Mouse (Mus musculus): ENCODE measurements at regions not wholly inside any gene's neighbourhood (a gene's known extent, or its start where the extent isn't known, plus 50 kb on each side); places are given as distances from the start of the nearest gene placed in this dataset.

DNA sequence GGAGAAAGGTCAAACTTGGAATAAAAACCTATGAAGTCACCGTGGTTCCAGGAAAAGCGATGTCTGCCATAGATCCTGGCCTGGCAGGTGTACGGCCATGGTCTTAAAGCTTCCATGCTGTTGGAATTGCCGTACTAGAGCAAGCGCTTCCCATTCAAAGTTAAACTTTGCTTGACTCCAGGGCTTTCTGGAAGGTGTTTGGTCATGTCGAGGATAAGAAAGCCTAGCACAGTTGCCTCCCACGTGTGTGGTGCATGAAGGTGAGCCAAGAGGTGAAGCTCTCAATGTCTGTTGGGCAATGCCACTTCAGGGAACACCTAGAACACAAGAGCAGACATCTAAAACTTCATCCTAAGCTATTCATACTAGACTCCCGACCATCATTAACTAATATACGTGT lies 174.3 kb upstream of the Fam19a5 start:
- no peak for DNase-seq (ENCODE audit: low spot score)
- Histone ChIP-seq H3K4me2 (ENCODE audit: low read length) (no peak overlapping the region), H3K9me3 (ENCODE audit: control insufficient read depth, low read length) (0 out of 2 replicates have a peak, but pooled peaks cover 3% of the 10 kb centered on the region), H3K36me3 (ENCODE audit: control insufficient read depth, insufficient read depth, low read length) (no peaks in the 10 kb centered on the region), H3K9ac (ENCODE audit: low read length) (no peak overlapping the region), H3K27ac (ENCODE audit: low read depth) (no peak overlapping the region), H3K4me3 (ENCODE audit: low read depth, low read length) (no peak overlapping the region), H3K4me1 (replicated peaks; ENCODE audit: control insufficient read depth, insufficient read depth, low read length) (no peaks in the 10 kb centered on the region), H3K27me3 (replicated peaks; ENCODE audit: control insufficient read depth, insufficient read depth, low read length) (no peaks in the 10 kb centered on the region)
- WGBS, result 87% methylated on average over 9 of the region's 9 CpGs
- ATAC-seq (replicated peaks; ENCODE audit: low FRiP score, low TSS enrichment, low read depth), result no peak

DNA sequence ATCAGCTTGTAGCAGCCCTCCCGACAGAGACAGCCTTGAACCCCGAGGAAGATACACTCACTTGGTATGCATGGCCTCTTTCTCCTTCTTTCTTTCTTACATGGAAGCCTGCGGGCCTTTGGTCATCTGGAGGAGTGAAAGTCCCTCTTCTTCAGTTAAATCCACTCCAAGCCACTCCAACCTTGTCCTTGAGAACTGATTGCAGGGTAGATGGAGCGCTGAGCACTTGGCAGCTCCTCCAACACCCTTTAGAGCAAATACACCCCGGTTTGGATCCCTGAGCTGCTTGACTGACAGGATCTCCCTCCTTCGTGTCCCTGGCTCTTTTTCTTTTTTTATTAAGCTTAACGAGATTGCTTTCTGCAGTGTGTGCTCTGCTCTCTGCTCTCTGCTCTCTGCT lies 173.3 kb upstream of the Fam19a5 start:
- Histone ChIP-seq H3K4me2 (ENCODE audit: low read length) (no peak overlapping the region), H3K36me3 (ENCODE audit: control insufficient read depth, insufficient read depth, low read length) (no peaks in the 10 kb centered on the region), H3K27ac (ENCODE audit: low read depth) (no peak overlapping the region), H3K9ac (ENCODE audit: low read length) (no peak overlapping the region), H3K9me3 (ENCODE audit: control insufficient read depth, low read length) (0 out of 2 replicates have a peak, but pooled peaks cover 3% of the 10 kb centered on the region), H3K27me3 (replicated peaks; ENCODE audit: control insufficient read depth, insufficient read depth, low read length) (no peaks in the 10 kb centered on the region), H3K4me1 (replicated peaks; ENCODE audit: control insufficient read depth, insufficient read depth, low read length) (no peaks in the 10 kb centered on the region), H3K4me3 (ENCODE audit: low read depth, low read length) (no peak overlapping the region)
- ATAC-seq (replicated peaks; ENCODE audit: low FRiP score, low TSS enrichment, low read depth) (no peak), DNase-seq (ENCODE audit: low spot score) (no peak)
- WGBS, result 75% methylated on average over 7 of the region's 7 CpGs

DNA sequence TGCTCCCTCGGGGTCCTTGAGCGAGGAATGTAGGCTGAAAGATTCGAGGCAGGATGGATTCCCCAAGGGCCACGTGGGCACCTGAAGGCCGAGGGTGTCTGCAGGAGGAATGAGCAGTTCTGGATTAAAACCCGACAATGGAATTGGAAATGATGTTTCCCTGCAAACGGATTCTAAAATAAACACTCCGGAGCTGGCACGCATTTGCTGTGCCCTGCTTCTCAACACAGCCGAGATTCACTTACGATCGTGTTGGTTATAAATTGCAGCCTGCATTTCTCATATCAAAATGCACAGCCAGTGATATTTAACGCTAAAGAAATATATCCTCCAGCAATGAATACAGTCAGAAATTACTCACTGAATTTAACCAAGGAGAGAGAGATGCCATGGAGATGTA lies 169.4 kb upstream of the Fam19a5 start:
- Histone ChIP-seq H3K36me3 (ENCODE audit: control insufficient read depth, insufficient read depth, low read length) (no peaks in the 10 kb centered on the region), H3K4me1 (replicated peaks; ENCODE audit: control insufficient read depth, insufficient read depth, low read length) (no peaks in the 10 kb centered on the region), H3K9me3 (ENCODE audit: control insufficient read depth, low read length) (no peaks in the 10 kb centered on the region), H3K9ac (ENCODE audit: low read length) (no peak overlapping the region), H3K27ac (ENCODE audit: low read depth) (no peak overlapping the region), H3K4me3 (ENCODE audit: low read depth, low read length) (no peak overlapping the region), H3K4me2 (ENCODE audit: low read length) (no peak overlapping the region), H3K27me3 (replicated peaks; ENCODE audit: control insufficient read depth, insufficient read depth, low read length) (no peaks in the 10 kb centered on the region)
- ATAC-seq (replicated peaks; ENCODE audit: low FRiP score, low TSS enrichment, low read depth), result no peak
- 72% methylated on average over 13 of the region's 13 CpGs for WGBS
- DNase-seq (ENCODE audit: low spot score), result no peak

DNA sequence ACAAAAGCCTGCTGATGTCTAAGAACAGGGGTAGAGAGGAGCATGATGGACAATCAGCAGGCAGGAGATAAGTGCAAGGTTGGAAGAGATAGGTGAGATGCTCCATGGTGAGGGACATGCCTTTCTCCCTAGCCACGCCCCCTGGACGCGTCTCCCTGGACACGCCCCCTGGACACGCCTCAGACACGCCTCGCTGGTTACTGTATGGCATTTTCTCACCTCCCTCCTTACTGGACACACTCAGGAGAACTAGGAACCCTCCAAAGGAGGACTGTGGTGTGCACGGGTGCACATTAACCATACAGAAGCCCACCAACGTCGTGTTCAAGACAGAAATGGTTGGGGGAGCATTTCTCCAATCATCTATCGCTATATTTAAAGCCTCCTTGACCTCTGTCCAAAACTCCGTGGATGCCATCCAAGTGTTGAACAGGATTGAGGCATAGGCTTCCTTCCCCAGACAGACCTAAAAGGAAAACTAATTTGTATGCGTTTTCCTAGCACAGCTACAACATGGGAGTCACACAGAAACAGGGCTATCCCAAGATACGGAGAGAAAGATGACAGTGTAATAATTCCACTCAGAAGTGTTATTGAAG lies 168.4 kb upstream of the Fam19a5 start:
- DNase-seq (ENCODE audit: low spot score) (no peak), ATAC-seq (replicated peaks; ENCODE audit: low FRiP score, low TSS enrichment, low read depth) (no peak)
- Histone ChIP-seq H3K9ac (ENCODE audit: low read length) (no peak overlapping the region), H3K4me2 (ENCODE audit: low read length) (no peak overlapping the region), H3K4me3 (ENCODE audit: low read depth, low read length) (no peak overlapping the region), H3K9me3 (ENCODE audit: control insufficient read depth, low read length) (no peaks in the 10 kb centered on the region), H3K4me1 (replicated peaks; ENCODE audit: control insufficient read depth, insufficient read depth, low read length) (no peaks in the 10 kb centered on the region), H3K27me3 (replicated peaks; ENCODE audit: control insufficient read depth, insufficient read depth, low read length) (no peaks in the 10 kb centered on the region), H3K36me3 (ENCODE audit: control insufficient read depth, insufficient read depth, low read length) (no peaks in the 10 kb centered on the region), H3K27ac (ENCODE audit: low read depth) (no peak overlapping the region)
- 76% methylated on average over 14 of the region's 14 CpGs for WGBS

- no peaks in the 10 kb centered on the region for H3K9me3 ChIP-seq (ENCODE audit: control insufficient read depth, low read length)
- ATAC-seq (replicated peaks; ENCODE audit: low FRiP score, low TSS enrichment, low read depth) (no peak), DNase-seq (ENCODE audit: low spot score) (no peak)
- H3K27me3 ChIP-seq (replicated peaks; ENCODE audit: control insufficient read depth, insufficient read depth, low read length), result no peaks in the 10 kb centered on the region
- H3K36me3 ChIP-seq (ENCODE audit: control insufficient read depth, insufficient read depth, low read length), result no peaks in the 10 kb centered on the region
- H3K27ac ChIP-seq (ENCODE audit: low read depth), result no peak overlapping the region
- H3K9ac ChIP-seq (ENCODE audit: low read length), result no peak overlapping the region
- 49% methylated on average over 6 of the region's 6 CpGs for WGBS
- H3K4me1 ChIP-seq (replicated peaks; ENCODE audit: control insufficient read depth, insufficient read depth, low read length), result 0 out of 2 replicates have a peak, but pooled peaks cover 4% of the 10 kb centered on the region
- H3K4me3 ChIP-seq (ENCODE audit: low read depth, low read length), result no peak overlapping the region
- no peak overlapping the region for H3K4me2 ChIP-seq (ENCODE audit: low read length)
These were observed 160.4 kb upstream of the Fam19a5 start for GRCm38 (mm10) chr15:87383551-87384265.

DNA sequence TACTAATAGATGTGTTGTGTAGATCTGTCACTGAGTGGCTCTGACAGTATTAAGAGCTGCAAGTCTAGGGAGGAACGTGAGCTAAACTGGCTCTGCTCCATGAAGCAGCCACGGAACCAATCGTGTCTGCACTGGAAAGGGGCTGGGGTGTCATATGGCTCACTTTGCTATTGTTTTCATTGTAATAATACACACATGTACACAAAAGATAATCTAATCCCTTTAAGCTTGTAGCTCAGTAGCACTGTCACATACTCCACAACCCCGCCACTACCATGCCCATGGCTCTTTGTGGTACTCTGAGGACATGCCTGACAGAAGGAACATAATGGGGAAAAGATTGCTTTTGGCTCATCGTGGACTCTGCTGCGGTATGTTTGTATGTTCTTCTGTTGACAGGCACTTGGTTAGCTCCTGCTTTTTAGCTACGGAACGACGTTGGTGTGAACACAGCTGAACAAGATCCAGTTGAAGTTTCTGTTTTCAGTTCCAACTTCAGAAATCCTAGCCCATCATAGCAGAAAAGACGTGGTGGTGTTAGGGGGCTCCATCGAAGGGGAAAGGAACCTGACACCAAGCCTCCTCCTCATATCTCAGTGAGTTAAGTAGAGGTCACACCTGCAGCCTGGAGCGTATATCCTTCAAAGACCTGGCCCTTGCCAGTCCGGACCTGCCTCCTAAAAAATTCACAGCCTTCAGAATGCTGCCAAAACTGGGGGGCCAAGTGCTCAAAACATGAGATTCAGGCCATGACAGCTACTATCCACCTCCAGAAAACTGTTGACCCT lies 159.6 kb upstream of the Fam19a5 start:
- Histone ChIP-seq H3K27ac (ENCODE audit: low read depth) (no peak overlapping the region), H3K36me3 (ENCODE audit: control insufficient read depth, insufficient read depth, low read length) (no peaks in the 10 kb centered on the region), H3K4me2 (ENCODE audit: low read length) (no peak overlapping the region), H3K4me1 (replicated peaks; ENCODE audit: control insufficient read depth, insufficient read depth, low read length) (0 out of 2 replicates have a peak, but pooled peaks cover 4% of the 10 kb centered on the region), H3K9me3 (ENCODE audit: control insufficient read depth, low read length) (no peaks in the 10 kb centered on the region), H3K9ac (ENCODE audit: low read length) (no peak overlapping the region), H3K27me3 (replicated peaks; ENCODE audit: control insufficient read depth, insufficient read depth, low read length) (no peaks in the 10 kb centered on the region), H3K4me3 (ENCODE audit: low read depth, low read length) (no peak overlapping the region)
- DNase-seq (ENCODE audit: low spot score) (no peak), ATAC-seq (replicated peaks; ENCODE audit: low FRiP score, low TSS enrichment, low read depth) (no peak)
- WGBS, result 63% methylated on average over 13 of the region's 13 CpGs

DNA sequence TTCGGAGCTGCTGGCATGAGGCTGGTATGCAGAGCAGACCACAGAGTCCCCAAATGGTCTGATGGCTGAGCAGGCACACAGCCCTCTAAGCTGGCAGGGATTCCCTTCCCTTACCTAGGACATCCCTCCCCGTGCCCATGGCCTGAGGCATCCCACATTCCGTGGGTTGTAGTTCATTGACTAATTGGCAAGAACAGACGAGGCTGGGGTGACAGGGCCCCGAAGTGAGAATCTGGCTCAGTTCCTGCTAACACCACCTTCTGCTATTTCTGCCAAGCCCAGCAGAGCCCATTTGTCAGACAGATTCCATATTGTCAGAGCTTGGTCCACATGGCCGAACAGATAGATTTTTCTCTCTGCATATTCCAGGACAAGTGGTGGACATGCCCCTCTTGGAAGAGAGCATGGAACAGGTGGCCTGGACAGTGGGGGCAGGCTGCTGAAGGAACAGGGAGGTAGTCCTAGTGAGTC lies 157.6 kb upstream of the Fam19a5 start:
- Histone ChIP-seq H3K27me3 (replicated peaks; ENCODE audit: control insufficient read depth, insufficient read depth, low read length) (no peaks in the 10 kb centered on the region), H3K4me1 (replicated peaks; ENCODE audit: control insufficient read depth, insufficient read depth, low read length) (0 out of 2 replicates have a peak, but pooled peaks cover 4% of the 10 kb centered on the region), H3K36me3 (ENCODE audit: control insufficient read depth, insufficient read depth, low read length) (no peaks in the 10 kb centered on the region), H3K9ac (ENCODE audit: low read length) (no peak overlapping the region), H3K27ac (ENCODE audit: low read depth) (no peak overlapping the region), H3K4me2 (ENCODE audit: low read length) (no peak overlapping the region), H3K9me3 (ENCODE audit: control insufficient read depth, low read length) (no peaks in the 10 kb centered on the region), H3K4me3 (ENCODE audit: low read depth, low read length) (no peak overlapping the region)
- ATAC-seq (replicated peaks; ENCODE audit: low FRiP score, low TSS enrichment, low read depth) (no peak), DNase-seq (ENCODE audit: low spot score) (no peak)
- WGBS, result 90% methylated on average over 6 of the region's 6 CpGs

DNA sequence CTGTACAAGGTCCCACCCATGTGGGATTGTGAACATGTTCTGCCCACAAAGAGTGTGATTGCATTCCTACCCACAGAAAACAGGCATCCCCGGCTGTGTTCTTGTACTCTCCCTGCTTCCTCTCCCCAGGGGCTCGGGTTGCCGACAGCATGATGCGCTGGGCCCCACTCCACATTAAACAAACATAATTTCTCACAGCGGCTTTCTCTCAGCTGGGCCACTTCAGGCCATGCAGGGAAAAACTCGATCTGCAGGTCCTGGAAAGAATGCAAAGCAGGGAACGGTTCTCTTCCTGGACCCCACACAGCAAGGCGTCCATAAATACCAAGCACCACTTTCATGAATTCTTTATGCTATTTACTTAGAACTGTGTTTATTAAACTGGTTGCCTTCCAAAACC lies 152.7 kb upstream of the Fam19a5 start:
- Histone ChIP-seq H3K4me2 (ENCODE audit: low read length) (no peak overlapping the region), H3K4me3 (ENCODE audit: low read depth, low read length) (no peak overlapping the region), H3K27me3 (replicated peaks; ENCODE audit: control insufficient read depth, insufficient read depth, low read length) (no peaks in the 10 kb centered on the region), H3K4me1 (replicated peaks; ENCODE audit: control insufficient read depth, insufficient read depth, low read length) (no peaks in the 10 kb centered on the region), H3K27ac (ENCODE audit: low read depth) (peak overlapping the region; percentile 51; the same call in 1 of the 2 replicates), H3K36me3 (ENCODE audit: control insufficient read depth, insufficient read depth, low read length) (no peaks in the 10 kb centered on the region), H3K9me3 (ENCODE audit: control insufficient read depth, low read length) (no peaks in the 10 kb centered on the region), H3K9ac (ENCODE audit: low read length) (no peak overlapping the region)
- ATAC-seq (replicated peaks; ENCODE audit: low FRiP score, low TSS enrichment, low read depth) (no peak), DNase-seq (ENCODE audit: low spot score) (no peak)
- 11% methylated on average over 8 of the region's 8 CpGs for WGBS
